Mouse (Mus musculus) heart, embryonic 11.5 days (tissue): Measurements from ENCODE around the gene Gba. TPM values are rescaled to one million over a fixed set of nuclear protein-coding genes. Genes with fewer than 3 reads are reported as not detected.

Source experiments
- ATAC-seq: fragments of 200-750 bp; cut with Nextera tagmentation; replicated peaks from 2 replicates; pipeline ENCODE4 v1.8.0; 2017; ENCODE audit warnings: moderate library complexity; ENCODE audit not compliant: insufficient number of reproducible peaks, low FRiP score, low TSS enrichment
- H3K27ac ChIP-seq: fragments of 300-500 bp; sonication (generic); 2 replicates; pipeline ENCODE4 v1.5.1; 2014; ENCODE audit warnings: mild to moderate bottlenecking, low read depth, low read length
- H3K27me3 ChIP-seq: fragments of 300-500 bp; sonication (generic); 2 replicates; pipeline ENCODE4 v1.6.1; 2014; ENCODE audit warnings: mild to moderate bottlenecking, low read length, mixed read lengths; ENCODE audit not compliant: control insufficient read depth, insufficient read depth
- H3K36me3 ChIP-seq: fragments of 300-500 bp; sonication (generic); 2 replicates; pipeline ENCODE4 v1.6.1; 2014; ENCODE audit warnings: mild to moderate bottlenecking, low read length, moderate library complexity, mixed read lengths; ENCODE audit not compliant: control insufficient read depth, insufficient read depth
- H3K4me1 ChIP-seq: fragments of 300-500 bp; sonication (generic); 2 replicates; pipeline ENCODE4 v1.6.1; 2014; ENCODE audit warnings: low read length; ENCODE audit not compliant: control insufficient read depth, insufficient read depth
- H3K4me2 ChIP-seq: fragments of 300-500 bp; sonication (generic); 2 replicates; pipeline ENCODE4 v1.6.1; 2014; ENCODE audit warnings: mild to moderate bottlenecking, moderate library complexity
- H3K4me3 ChIP-seq: fragments of 300-500 bp; sonication (generic); 2 replicates; pipeline ENCODE4 v1.5.1; 2014; ENCODE audit warnings: low read depth, low read length
- H3K9ac ChIP-seq: fragments of 300-500 bp; sonication (generic); 2 replicates; pipeline ENCODE4 v1.6.1; 2014; ENCODE audit warnings: mild to moderate bottlenecking, low read depth, low read length, moderate library complexity
- H3K9me3 ChIP-seq: fragments of 300-500 bp; sonication (generic); replicated peaks from 2 replicates; pipeline ENCODE4 v1.6.1; 2016; ENCODE audit warnings: low read length; ENCODE audit not compliant: control insufficient read depth
- WGBS: fragments of 180-500 bp; shearing (Covaris S2); extraction: QIAGEN DNeasy Blood & Tissue Kit; methylation state at CpG from one replicate; pipeline ENCODE4 v1.1.7; 2014; ENCODE audit not compliant: insufficient replicate concordance; 5-methylcytosine and 5-hydroxymethylcytosine counted together
- polyA plus RNA-seq: library from polyadenylated mRNA; unstranded; fragments of >200 nt; fragmentation: Nextera tagmentation; extraction: Ambion mirVana; gene quantifications from 2 replicates; pipeline ENCODE4 v1.2.1, GENCODE M21; 2014

The Gba gene
- polyA plus RNA-seq, 1 experiment from 2014 or later, result 33.3 TPM

DNA sequence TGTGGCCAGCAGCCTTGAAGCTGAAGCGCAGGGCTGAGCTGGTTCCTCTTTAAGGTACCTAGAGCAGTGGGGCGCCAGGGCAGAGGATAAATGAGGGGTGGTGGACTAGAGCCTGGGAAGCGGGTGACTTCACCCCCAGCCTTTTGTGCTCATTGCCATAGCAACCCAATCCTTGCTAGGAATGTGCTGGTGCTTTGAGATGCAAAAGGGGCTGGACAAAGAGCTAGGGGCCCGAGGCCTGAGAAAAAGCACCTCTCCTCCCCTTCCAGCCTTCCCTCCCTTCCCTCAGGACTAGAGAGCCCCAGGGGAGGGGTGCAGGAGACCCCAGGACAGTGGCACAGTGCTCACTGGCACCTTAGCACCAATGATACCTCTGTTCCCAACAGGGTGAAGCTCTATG lies 23.2 kb downstream of the Gba start:
- Histone ChIP-seq H3K4me3 (0 out of 2 replicates have a peak overlapping the region, but pooled peaks have one; percentile 49), H3K36me3 (no peaks in the 10 kb centered on the region), H3K27me3 (peaks cover 35% of the 10 kb centered on the region), H3K4me2 (no peak overlapping the region; the same call in 1 of the 2 replicates), H3K27ac (0 out of 2 replicates have a peak overlapping the region, but pooled peaks have one; percentile 2), H3K9me3 (no peaks in the 10 kb centered on the region), H3K9ac (no peak overlapping the region), H3K4me1 (peaks cover 9% of the 10 kb centered on the region; the same call in 1 of the 2 replicates)
- ATAC-seq, result no peak
- 45% methylated on average over 4 of the region's 4 CpGs for WGBS

DNA sequence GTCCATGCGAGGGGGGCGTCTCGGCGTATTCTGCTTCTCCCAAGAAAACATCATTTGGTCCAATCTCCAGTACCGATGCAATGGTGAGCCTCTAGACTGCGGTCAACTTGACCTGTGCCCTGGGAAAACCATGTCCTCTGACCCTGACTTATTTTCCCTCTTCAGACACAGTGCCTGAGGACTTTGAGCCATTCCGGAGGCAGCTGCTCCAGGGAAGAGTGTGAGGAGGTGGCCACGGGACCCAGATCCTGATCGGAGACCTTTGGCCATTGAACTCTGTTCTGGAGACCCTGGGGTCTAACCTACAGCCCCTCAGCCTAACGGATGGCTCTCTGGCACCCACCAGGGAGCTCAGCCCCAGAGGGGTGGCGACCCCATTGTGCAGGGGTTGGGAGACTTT lies 23.6 kb downstream of the Gba start:
- peak overlapping the region; percentile 49; the same call in 1 of the 2 replicates for H3K4me3 ChIP-seq

DNA sequence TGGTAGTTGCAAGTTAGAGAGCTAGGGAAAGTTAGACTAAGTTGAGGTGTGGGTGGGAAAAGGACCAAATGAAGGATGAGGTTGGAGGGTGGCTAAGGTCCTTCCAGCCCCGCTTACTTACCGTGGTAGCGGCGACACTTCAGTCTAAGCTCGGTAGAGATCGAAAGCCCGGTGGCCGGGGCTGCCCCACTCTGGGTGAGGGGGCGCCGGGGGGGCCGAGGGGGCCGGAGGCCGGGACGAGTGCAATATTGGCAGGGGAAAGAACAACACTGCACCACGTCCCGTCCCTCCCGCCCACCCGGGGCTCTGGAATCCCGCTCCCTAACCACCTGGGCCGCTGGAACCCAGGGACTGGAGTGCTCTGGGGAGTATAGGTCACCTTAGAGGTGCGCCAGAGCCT lies 24.2 kb downstream of the Gba start, which contains the start of gene Mtx1:
Gene Mtx1, minus strand, starts transcription at position 189 of the 400 bp plus-strand sequence.
- H3K9ac ChIP-seq, result peak within 1 kb of the TSS; percentile 58; the same call in 1 of the 2 replicates
- H3K9me3 ChIP-seq, result no peaks in the 10 kb centered on the region
- H3K36me3 ChIP-seq, result no peaks in the 10 kb centered on the region
- H3K4me3 ChIP-seq, result peak within 1 kb of the TSS; percentile 49
- peaks cover 37% of the 10 kb centered on the region for H3K27me3 ChIP-seq
- H3K4me2 ChIP-seq, result peak within 1 kb of the TSS; percentile 73
- WGBS, result 7% methylated on average over 21 of the region's 21 CpGs
- no peak for ATAC-seq
- peaks cover 9% of the 10 kb centered on the region; the same call in 1 of the 2 replicates for H3K4me1 ChIP-seq
- 0 out of 2 replicates have a peak within 1 kb of the TSS, but pooled peaks have one; percentile 22 for H3K27ac ChIP-seq

More for the DNA sequence above, 23.6 kb downstream of the Gba start:
- Histone ChIP-seq H3K4me2 (peak overlapping the region; percentile 73), H3K9ac (no peak overlapping the region), H3K4me1 (peaks cover 9% of the 10 kb centered on the region; the same call in 1 of the 2 replicates), H3K9me3 (no peaks in the 10 kb centered on the region), H3K27me3 (peaks cover 37% of the 10 kb centered on the region), H3K27ac (0 out of 2 replicates have a peak overlapping the region, but pooled peaks have one; percentile 2), H3K36me3 (no peaks in the 10 kb centered on the region)
- WGBS, result 46% methylated on average over 11 of the region's 11 CpGs
- ATAC-seq, result no peak

DNA sequence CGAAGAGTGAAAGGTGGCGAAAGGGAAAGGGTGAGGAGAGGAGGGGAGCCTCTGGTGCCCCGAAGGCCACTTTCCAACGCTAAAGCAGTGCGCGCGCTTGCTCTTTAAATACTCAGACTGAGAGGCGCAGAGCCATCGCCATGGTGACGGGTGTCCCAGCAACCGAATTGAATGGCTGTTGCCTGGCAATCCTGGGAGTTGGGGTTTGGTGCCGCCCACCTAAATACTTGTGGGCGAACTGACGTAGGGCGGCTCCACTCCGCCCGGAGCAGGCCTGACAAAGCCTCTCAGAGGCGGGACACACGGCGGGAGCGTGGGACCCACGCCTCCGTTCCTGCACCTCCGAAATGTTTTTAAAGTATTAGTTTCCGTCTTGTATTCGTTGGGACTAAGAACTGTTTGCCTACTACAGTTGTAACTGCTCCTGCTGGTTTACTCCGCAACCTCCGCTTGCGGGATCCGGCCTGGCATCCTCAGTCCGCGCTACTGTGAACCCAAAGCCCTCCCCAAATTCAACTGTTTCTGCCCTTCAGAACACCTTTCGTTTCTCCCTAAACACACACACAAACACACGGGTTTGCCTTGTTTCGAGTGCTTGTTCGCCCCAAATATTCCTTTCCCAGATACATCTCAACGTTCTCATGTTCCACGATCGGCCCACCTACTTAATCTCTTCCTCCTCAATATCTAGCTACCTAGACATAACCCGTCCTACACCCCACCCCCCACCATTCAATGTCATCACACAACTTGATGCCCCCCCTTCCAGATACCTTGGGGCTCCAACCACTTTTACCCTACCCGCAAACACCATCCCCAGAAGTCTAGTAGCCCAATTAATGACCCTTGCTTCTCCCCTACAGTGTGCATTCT lies 24.8 kb downstream of the Gba start:
- H3K9ac ChIP-seq, result peak overlapping the region; percentile 58; the same call in 1 of the 2 replicates
- ATAC-seq, result peak; percentile 65
- peaks cover 37% of the 10 kb centered on the region for H3K27me3 ChIP-seq
- H3K4me2 ChIP-seq, result peak overlapping the region; percentile 73
- peaks cover 9% of the 10 kb centered on the region; the same call in 1 of the 2 replicates for H3K4me1 ChIP-seq
- H3K4me3 ChIP-seq, result peak overlapping the region; percentile 49
- H3K9me3 ChIP-seq, result no peaks in the 10 kb centered on the region
- H3K36me3 ChIP-seq, result no peaks in the 10 kb centered on the region
- WGBS, result 4% methylated on average over 40 of the region's 41 CpGs
- 0 out of 2 replicates have a peak overlapping the region, but pooled peaks have one; percentile 22 for H3K27ac ChIP-seq

DNA sequence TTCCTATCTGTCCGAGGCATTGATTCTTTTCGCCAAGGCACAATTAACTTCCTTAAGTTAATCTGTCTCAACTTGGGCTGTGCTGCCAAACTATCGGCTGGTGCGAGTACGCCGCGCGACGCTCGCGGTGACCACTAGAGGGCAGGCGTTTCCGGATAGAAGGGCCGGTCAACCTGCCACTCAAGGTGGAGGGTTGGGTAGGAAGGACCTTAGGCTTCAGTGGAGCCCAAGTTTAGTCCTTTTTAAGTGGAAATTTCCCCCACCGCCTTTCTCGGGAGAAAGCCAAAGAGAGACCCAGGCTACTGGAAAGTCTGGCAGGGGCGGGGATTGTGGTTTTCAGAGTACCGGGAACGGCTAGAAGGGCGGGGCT lies 25.4 kb downstream of the Gba start:
- Histone ChIP-seq H3K4me1 (peaks cover 9% of the 10 kb centered on the region; the same call in 1 of the 2 replicates), H3K9ac (peak overlapping the region; percentile 58; the same call in 1 of the 2 replicates), H3K4me2 (peak overlapping the region; percentile 73), H3K27me3 (peaks cover 37% of the 10 kb centered on the region), H3K27ac (0 out of 2 replicates have a peak overlapping the region, but pooled peaks have one; percentile 6), H3K36me3 (no peaks in the 10 kb centered on the region), H3K9me3 (no peaks in the 10 kb centered on the region), H3K4me3 (peak overlapping the region; percentile 49)
- WGBS, result under 1% methylated on average over 20 of the region's 20 CpGs
- ATAC-seq, result no peak; the same call in 1 of the 2 replicates

DNA sequence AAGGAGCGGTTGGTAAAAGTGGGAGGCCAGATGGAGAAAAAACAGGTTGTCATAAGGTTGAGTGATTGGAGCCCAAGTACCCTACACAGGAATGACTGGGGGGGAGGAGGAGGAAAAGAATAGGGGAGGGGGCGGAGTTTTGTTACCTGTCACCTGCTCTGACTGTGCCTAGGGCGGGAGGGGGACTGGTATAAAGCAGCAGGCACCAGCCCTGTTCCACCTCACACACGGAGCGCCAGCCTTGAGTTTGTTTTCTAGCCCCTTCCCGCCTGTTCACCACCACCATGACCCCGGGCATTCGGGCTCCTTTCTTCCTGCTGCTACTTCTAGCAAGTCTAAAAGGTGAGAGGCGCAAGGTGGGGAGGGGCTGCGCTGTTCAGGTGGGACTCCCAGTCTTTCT lies 26.1 kb downstream of the Gba start, which contains the start of gene Muc1:
Gene Muc1, plus strand, starts transcription at position 222 of the 400 bp plus-strand sequence.
- Histone ChIP-seq H3K9me3 (no peaks in the 10 kb centered on the region), H3K4me3 (peak within 1 kb of the TSS; percentile 49), H3K27me3 (peaks cover 37% of the 10 kb centered on the region), H3K27ac (0 out of 2 replicates have a peak within 1 kb of the TSS, but pooled peaks have one; percentile 6), H3K4me1 (peaks cover 9% of the 10 kb centered on the region; the same call in 1 of the 2 replicates), H3K4me2 (peak within 1 kb of the TSS; percentile 73), H3K36me3 (no peaks in the 10 kb centered on the region), H3K9ac (peak within 1 kb of the TSS; percentile 58; the same call in 1 of the 2 replicates)
- ATAC-seq, result no peak
- 22% methylated on average over 10 of the region's 10 CpGs for WGBS

DNA sequence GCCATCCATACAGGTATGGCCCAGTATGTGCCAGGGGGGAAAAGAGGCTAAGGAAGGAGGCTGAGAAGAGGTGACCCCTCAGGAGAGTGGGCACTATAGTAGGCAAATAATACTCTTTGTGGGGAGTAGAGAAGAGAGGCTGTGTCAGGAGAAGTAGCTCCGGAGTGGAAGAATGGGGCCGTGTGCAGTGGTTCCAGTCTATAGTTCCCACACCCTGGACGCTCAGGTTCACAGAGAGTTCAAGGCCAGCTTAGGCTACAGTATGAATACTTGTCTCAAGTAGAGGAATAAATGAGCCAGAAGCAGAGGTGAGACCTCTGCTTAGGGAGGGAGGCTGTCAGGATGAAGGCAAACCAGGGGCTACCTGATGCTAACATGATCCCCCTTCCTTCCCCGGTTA lies 26.5 kb downstream of the Gba start:
- Histone ChIP-seq H3K9me3 (no peaks in the 10 kb centered on the region), H3K9ac (no peak overlapping the region), H3K36me3 (no peaks in the 10 kb centered on the region), H3K4me3 (no peak overlapping the region), H3K27ac (no peak overlapping the region), H3K27me3 (peaks cover 37% of the 10 kb centered on the region), H3K4me2 (0 out of 2 replicates have a peak overlapping the region, but pooled peaks have one; percentile 4), H3K4me1 (peaks cover 9% of the 10 kb centered on the region; the same call in 1 of the 2 replicates)
- 70% methylated on average over 4 of the region's 4 CpGs for WGBS
- ATAC-seq, result no peak

DNA sequence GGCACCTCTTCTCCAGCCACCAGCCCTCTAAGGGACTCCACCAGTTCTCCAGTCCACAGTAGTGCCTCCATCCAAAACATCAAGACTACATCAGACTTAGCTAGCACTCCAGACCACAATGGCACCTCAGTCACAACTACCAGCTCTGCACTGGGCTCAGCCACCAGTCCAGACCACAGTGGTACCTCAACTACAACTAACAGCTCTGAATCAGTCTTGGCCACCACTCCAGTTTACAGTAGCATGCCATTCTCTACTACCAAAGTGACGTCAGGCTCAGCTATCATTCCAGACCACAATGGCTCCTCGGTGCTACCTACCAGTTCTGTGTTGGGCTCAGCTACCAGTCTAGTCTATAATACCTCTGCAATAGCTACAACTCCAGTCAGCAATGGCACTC lies 27.8 kb downstream of the Gba start:
- Histone ChIP-seq H3K27me3 (peaks cover 36% of the 10 kb centered on the region), H3K27ac (no peak overlapping the region), H3K9me3 (no peaks in the 10 kb centered on the region), H3K4me2 (no peak overlapping the region), H3K36me3 (no peaks in the 10 kb centered on the region), H3K4me1 (peaks cover 9% of the 10 kb centered on the region; the same call in 1 of the 2 replicates), H3K9ac (no peak overlapping the region), H3K4me3 (no peak overlapping the region)
- ATAC-seq, result no peak
- WGBS, result 73% methylated on average over 2 of the region's 2 CpGs
